Mouse (Mus musculus): Measurements from ENCODE around the gene Rreb1.
"Not testable (repeated sequence)": the region's sequence is repeated elsewhere in the genome, so short reads cannot be mapped to it uniquely, and the experiment has no call there.

The Rreb1 gene

GRCm38 (mm10) chr13:37827263-37827995, 49.2 kb downstream of the Rreb1 start:
- DNase-seq (ENCODE audit: inconsistent ontology term): peak; percentile 68

- DNase-seq (ENCODE audit: inconsistent ontology term): no peak
These were observed 49.9 kb downstream of the Rreb1 start for GRCm38 (mm10) chr13:37827996-37828579.

- DNase-seq (ENCODE audit: inconsistent ontology term): no peak
These were observed 50.7 kb downstream of the Rreb1 start for GRCm38 (mm10) chr13:37828928-37829327.

- DNase-seq (ENCODE audit: inconsistent ontology term): no peak
These were observed 52.1 kb downstream of the Rreb1 start for GRCm38 (mm10) chr13:37830256-37830655.

GRCm38 (mm10) chr13:37830874-37831311, 52.7 kb downstream of the Rreb1 start:
- no peak for DNase-seq (ENCODE audit: inconsistent ontology term)

GRCm38 (mm10) chr13:37832481-37832880, 54.3 kb downstream of the Rreb1 start:
- DNase-seq (ENCODE audit: inconsistent ontology term): no peak

GRCm38 (mm10) chr13:37833500-37833899, 55.3 kb downstream of the Rreb1 start:
- DNase-seq (ENCODE audit: inconsistent ontology term): no peak

GRCm38 (mm10) chr13:37835296-37835695, 57.1 kb downstream of the Rreb1 start:
- no peak for DNase-seq (ENCODE audit: inconsistent ontology term)

GRCm38 (mm10) chr13:37835811-37836210, 57.6 kb downstream of the Rreb1 start:
- DNase-seq (ENCODE audit: inconsistent ontology term): not testable (repeated sequence)

- no peak for DNase-seq (ENCODE audit: inconsistent ontology term)
These were observed 59.2 kb downstream of the Rreb1 start for GRCm38 (mm10) chr13:37837372-37837771.

- DNase-seq (ENCODE audit: inconsistent ontology term): no peak
These were observed 60.3 kb downstream of the Rreb1 start for GRCm38 (mm10) chr13:37838260-37839183.

- DNase-seq (ENCODE audit: inconsistent ontology term): no peak
These were observed 65.0 kb downstream of the Rreb1 start for GRCm38 (mm10) chr13:37843241-37843640.

GRCm38 (mm10) chr13:37843844-37844243, 65.6 kb downstream of the Rreb1 start:
- no peak for DNase-seq (ENCODE audit: inconsistent ontology term)

GRCm38 (mm10) chr13:37845156-37845555, 67.0 kb downstream of the Rreb1 start:
- no peak for DNase-seq (ENCODE audit: inconsistent ontology term)

- no peak for DNase-seq (ENCODE audit: inconsistent ontology term)
These were observed 67.4 kb downstream of the Rreb1 start for GRCm38 (mm10) chr13:37845641-37846040.

- DNase-seq (ENCODE audit: inconsistent ontology term): no peak
These were observed 68.3 kb downstream of the Rreb1 start for GRCm38 (mm10) chr13:37846507-37846906.

GRCm38 (mm10) chr13:37846962-37847570, 68.9 kb downstream of the Rreb1 start:
- DNase-seq (ENCODE audit: inconsistent ontology term): no peak

- peak; percentile 57 for DNase-seq (ENCODE audit: inconsistent ontology term)
These were observed 69.6 kb downstream of the Rreb1 start for GRCm38 (mm10) chr13:37847601-37848358.

- DNase-seq (ENCODE audit: inconsistent ontology term): no peak
These were observed 70.2 kb downstream of the Rreb1 start for GRCm38 (mm10) chr13:37848438-37848837.

GRCm38 (mm10) chr13:37851617-37852016, 73.4 kb downstream of the Rreb1 start:
- DNase-seq (ENCODE audit: inconsistent ontology term): no peak

- no peak for DNase-seq (ENCODE audit: inconsistent ontology term)
These were observed 74.7 kb downstream of the Rreb1 start for GRCm38 (mm10) chr13:37852850-37853249.

All from Muller cell, postnatal 12 days (primary cell).